Mouse (Mus musculus) MEL (cell line): ENCODE results near the gene Man1c1.

Experiments used
- BHLHE40 ChIP-seq: IDR thresholded peaks from 2 replicates; pipeline ENCODE4 v1.6.1; 2012; ENCODE audit warnings: low read depth, mild to moderate bottlenecking, inconsistent platforms, low read length, improper control_type of control experiment, borderline replicate concordance
- CTCF ChIP-seq, 3 experiments: IDR thresholded peaks in 2 of 3; conservative IDR thresholded peaks in 1 of 3; 2 replicates each; pipeline ENCODE4 v1.5.1; 2011 to 2012; ENCODE audit warnings: low read length in 3 of 3, low read depth in 2 of 3, mild to moderate bottlenecking in 2 of 3, improper control_type of control experiment in 1 of 3, inconsistent platforms in 1 of 3, mixed read lengths in 1 of 3, moderate library complexity in 1 of 3; ENCODE audit not compliant: control insufficient read depth in 1 of 3, insufficient read depth in 1 of 3, poor library complexity in 1 of 3, severe bottlenecking in 1 of 3
- GABPA ChIP-seq: IDR thresholded peaks from 2 replicates; pipeline ENCODE4 v1.6.1; 2012; ENCODE audit warnings: low read depth, mild to moderate bottlenecking, inconsistent platforms, low read length, improper control_type of control experiment, moderate library complexity
- HCFC1 ChIP-seq: IDR thresholded peaks from 2 replicates; pipeline ENCODE4 v1.6.1; 2012; ENCODE audit warnings: low read depth, mild to moderate bottlenecking, inconsistent platforms, low read length, improper control_type of control experiment, moderate library complexity
- JUND ChIP-seq: IDR thresholded peaks from 2 replicates; pipeline ENCODE4 v1.6.1; 2011; ENCODE audit warnings: low read depth, mild to moderate bottlenecking, improper control_type of control experiment, low read length
- MXI1 ChIP-seq: IDR thresholded peaks from 2 replicates; pipeline ENCODE4 v1.6.1; 2011; ENCODE audit warnings: mild to moderate bottlenecking, low read depth, low read length, improper control_type of control experiment
- POLR2A ChIP-seq, 2 experiments: IDR thresholded peaks; 2 replicates each; pipeline ENCODE4 v1.6.1; 2011 to 2012; ENCODE audit warnings: low read length in 2 of 2, mild to moderate bottlenecking in 2 of 2, control low read depth in 1 of 2, improper control_type of control experiment in 1 of 2, low read depth in 1 of 2, moderate library complexity in 1 of 2; ENCODE audit not compliant: control insufficient read depth in 1 of 2, insufficient read depth in 1 of 2, poor library complexity in 1 of 2
- POLR2AphosphoS5 ChIP-seq: IDR thresholded peaks from 2 replicates; pipeline ENCODE4 v1.6.1; 2012; ENCODE audit warnings: low read depth, borderline replicate concordance, mild to moderate bottlenecking, inconsistent platforms, low read length, moderate library complexity, mixed read lengths
- RCOR1 ChIP-seq: IDR thresholded peaks from 2 replicates; pipeline ENCODE4 v1.6.1; 2012; ENCODE audit warnings: low read depth, mild to moderate bottlenecking, inconsistent platforms, low read length, improper control_type of control experiment
- SIN3A ChIP-seq: IDR thresholded peaks from 2 replicates; pipeline ENCODE4 v1.6.1; 2012; ENCODE audit warnings: low read length, improper control_type of control experiment, inconsistent platforms
- TCF12 ChIP-seq: IDR thresholded peaks from 2 replicates; pipeline ENCODE4 v1.6.1; 2014; ENCODE audit warnings: low read depth, mild to moderate bottlenecking, inconsistent platforms, low read length, improper control_type of control experiment, moderate library complexity
- USF2 ChIP-seq, 2 experiments: IDR thresholded peaks; 2 replicates each; pipeline ENCODE4 v1.6.1; 2011 to 2012; ENCODE audit warnings: improper control_type of control experiment in 2 of 2, low read length in 2 of 2, borderline replicate concordance in 1 of 2, inconsistent platforms in 1 of 2, low read depth in 1 of 2, mild to moderate bottlenecking in 1 of 2; ENCODE audit not compliant: insufficient read depth in 1 of 2
- ZNF384 ChIP-seq: IDR thresholded peaks from 2 replicates; pipeline ENCODE4 v1.6.1; 2012; ENCODE audit warnings: low read depth, mild to moderate bottlenecking, inconsistent platforms, low read length, improper control_type of control experiment

DNA sequence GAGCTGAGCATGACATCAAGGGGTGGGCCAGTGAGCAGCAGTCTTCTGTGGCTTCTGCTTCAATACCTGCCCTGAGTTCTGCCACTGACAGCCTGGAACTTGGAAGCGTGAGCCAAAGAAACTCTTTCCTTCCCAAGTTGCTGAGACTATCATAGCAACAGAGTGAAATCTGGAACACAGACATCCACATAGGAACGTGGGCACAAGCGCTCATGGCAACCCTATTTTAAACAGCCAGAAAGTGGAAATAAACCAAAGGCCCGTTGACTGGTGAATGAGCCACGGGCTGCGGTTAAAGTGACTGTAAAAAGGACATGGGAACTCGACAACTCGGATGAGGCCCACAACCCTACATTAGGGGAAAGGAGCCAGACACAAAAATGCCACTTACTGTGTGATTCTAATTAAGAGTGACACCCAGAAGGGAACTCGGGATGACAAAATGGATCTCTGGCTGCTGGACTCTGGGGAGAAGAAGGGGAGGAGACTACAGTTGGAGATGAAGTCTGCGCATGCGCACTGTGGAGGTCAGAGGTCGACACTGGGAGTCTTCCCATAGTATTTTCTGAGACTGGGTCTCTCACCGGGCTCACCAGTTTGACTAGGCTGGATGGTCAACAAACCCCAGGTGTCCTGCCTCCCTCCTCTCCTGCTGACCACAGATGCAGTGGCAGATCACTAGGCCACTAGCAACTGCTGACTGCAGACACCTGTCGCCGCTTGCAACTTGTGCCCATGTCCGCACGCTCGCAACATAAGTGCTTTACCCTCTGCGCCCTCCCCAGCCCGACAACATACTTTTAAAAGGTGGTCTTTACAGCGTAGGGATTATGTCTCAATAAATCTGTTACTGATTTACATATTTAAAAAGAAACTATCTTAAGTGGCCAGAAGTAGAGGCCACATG, 58.8 kb downstream of the Man1c1 start:
- TF ChIP-seq ZNF384 (no peak), CTCF (IDR thresholded peaks at IDR 0.05 in 2 of 3, conservative IDR thresholded peaks at IDR 0.05 in 1 of 3; ENCODE audit: control insufficient read depth in 1 of 3, insufficient read depth in 1 of 3, low read depth in 2 of 3, low read length in 3 of 3, poor library complexity in 1 of 3, severe bottlenecking in 1 of 3) (no peak), HCFC1 (no peak), SIN3A (no peak), BHLHE40 (no peak), MXI1 (no peak), USF2 (IDR thresholded peaks at IDR 0.05; ENCODE audit: borderline replicate concordance in 1 of 2, insufficient read depth in 1 of 2, low read depth in 1 of 2, low read length in 2 of 2) (no peak), GABPA (no peak), TCF12 (no peak), POLR2A (IDR thresholded peaks at IDR 0.05; ENCODE audit: control insufficient read depth in 1 of 2, insufficient read depth in 1 of 2, low read depth in 1 of 2, low read length in 2 of 2, poor library complexity in 1 of 2) (no peak), POLR2AphosphoS5 (no peak), RCOR1 (no peak), JUND (no peak)
